Comparison of ENCODE assay signal across 18 mouse cellular contexts in the genomic region with DNA sequence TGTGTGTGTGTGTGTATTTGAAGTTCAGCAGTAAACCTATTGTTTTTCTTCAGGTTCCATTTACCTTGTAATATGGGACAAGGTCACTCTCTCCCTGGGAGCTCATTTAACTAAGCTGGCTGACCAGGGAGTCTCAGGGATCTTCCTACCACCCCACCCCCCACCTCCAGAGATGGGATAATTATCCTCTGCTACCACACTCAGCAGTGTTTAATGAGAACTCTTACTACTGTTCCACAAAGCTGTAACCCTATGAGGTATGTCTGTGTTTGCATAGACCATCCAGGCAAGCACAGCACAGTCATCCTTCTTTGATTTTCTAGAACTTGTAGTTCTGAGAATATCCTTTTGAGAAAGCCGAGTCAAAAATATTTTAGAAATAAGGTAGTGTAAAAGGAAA.
"Had no signal": no experiment of that assay in that cellular context is flagged by ENCODE, and none has a peak within 500 bp of the region (broad histone marks: within the 10 kb centered on the region; RNA-seq: fewer than 3 reads in every experiment).

No protein-coding gene starts in this region.

- H3K36me3 ChIP-seq: midbrain, embryonic 13.5 days; neural tube, embryonic 13.5 days; neural tube, embryonic 15.5 days had no signal

- H3K27ac ChIP-seq: midbrain, embryonic 13.5 days; neural tube, embryonic 13.5 days; neural tube, embryonic 15.5 days had no signal

- H3K4me1 ChIP-seq: midbrain, embryonic 13.5 days; neural tube, embryonic 13.5 days; neural tube, embryonic 15.5 days had no signal

- H3K9ac ChIP-seq: lung, embryonic 14.5 days; midbrain, embryonic 13.5 days; neural tube, embryonic 13.5 days; neural tube, embryonic 15.5 days had no signal

- DNase-seq: lung, adult 18-20 months; lung, embryonic 14.5 days; lung, postnatal 10 days; lung, postnatal 4 days; retina, postnatal 1 day; right cerebral cortex, adult 18-20 months; right cerebral cortex, postnatal 25 days; right cerebral cortex, postnatal 4 days; spleen, adult 18-20 months; thymus, adult 18-20 months; thymus, postnatal 14 days; thymus, postnatal 36 days had no signal

- H3K4me2 ChIP-seq: lung, embryonic 14.5 days; midbrain, embryonic 11.5 days; midbrain, embryonic 13.5 days; neural tube, embryonic 13.5 days; neural tube, embryonic 15.5 days had no signal

- H3K9me3 ChIP-seq: midbrain, embryonic 13.5 days; neural tube, embryonic 13.5 days; neural tube, embryonic 15.5 days had no signal

- ATAC-seq: midbrain, embryonic 13.5 days; midbrain, embryonic 16.5 days had no signal

- H3K27me3 ChIP-seq: midbrain, embryonic 13.5 days; neural tube, embryonic 13.5 days; neural tube, embryonic 15.5 days had no signal

- H3K4me3 ChIP-seq: midbrain, embryonic 13.5 days; myocyte; neural tube, embryonic 13.5 days; neural tube, embryonic 15.5 days had no signal
